Mouse (Mus musculus): ENCODE measurements around the gene Srl. TPM values are rescaled to one million over a fixed set of nuclear protein-coding genes. Genes with fewer than 3 reads are reported as not detected.
"Not testable (repeated sequence)": the region's sequence is repeated elsewhere in the genome, so short reads cannot be mapped to it uniquely, and the experiment has no call there.

Gene Srl
- total and polyA plus RNA-seq, 2 experiments from 2014 or later = 11.6 to 34.4 TPM

DNA sequence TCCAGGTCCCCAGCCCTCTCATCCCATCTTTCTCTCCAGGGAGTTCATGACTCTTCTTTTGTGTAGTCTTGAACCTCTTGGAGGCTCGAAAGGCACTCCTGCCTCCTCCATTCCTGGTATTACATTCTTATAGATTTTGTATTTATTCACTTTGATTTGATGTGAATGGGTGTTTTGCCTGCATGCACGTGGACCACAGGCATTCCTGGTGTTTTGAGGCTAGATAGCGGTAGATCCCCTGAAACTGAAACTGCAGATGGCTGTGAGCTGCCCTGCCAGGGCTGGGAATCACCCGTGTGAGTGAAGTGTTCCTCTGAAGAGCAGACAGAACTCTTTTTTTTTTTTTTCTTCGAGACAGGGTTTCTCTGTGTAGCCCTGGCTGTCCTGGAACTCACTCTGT is 42.8 kb upstream of the Srl start:
- H3K4me3 ChIP-seq (ENCODE audit: low read depth, low read length) = no peak overlapping the region
- 76% methylated on average over 5 of the region's 5 CpGs for WGBS
- ATAC-seq (ENCODE audit: low FRiP score) (no peak), DNase-seq (ENCODE audit: low spot score) (no peak)
- no peak overlapping the region for H3K27ac ChIP-seq (ENCODE audit: low read depth, low read length)
- H3K4me2 ChIP-seq (ENCODE audit: low read depth, low read length, poor library complexity, severe bottlenecking) = no peak overlapping the region
- no peaks in the 10 kb centered on the region for H3K9me3 ChIP-seq (ENCODE audit: low read length)
- H3K36me3 ChIP-seq (ENCODE audit: insufficient read depth, low read length) = no peaks in the 10 kb centered on the region
- no peak for TF ChIP-seq CTCF (IDR thresholded peaks at IDR 0.05)
- no peak overlapping the region for H3K9ac ChIP-seq (replicated peaks; ENCODE audit: low read length, poor library complexity, severe bottlenecking)
- H3K4me1 ChIP-seq (ENCODE audit: insufficient read depth, low read length) = no peaks in the 10 kb centered on the region
- no peaks in the 10 kb centered on the region for H3K27me3 ChIP-seq (ENCODE audit: insufficient read depth, low read length)

GRCm38 (mm10) chr16:4583807-4584206 is 42.2 kb upstream of the Srl start:
- H3K4me2 ChIP-seq (ENCODE audit: low read depth, low read length, poor library complexity, severe bottlenecking) = no peak overlapping the region
- TF ChIP-seq CTCF (IDR thresholded peaks at IDR 0.05) = no peak
- WGBS = 85% methylated on average over 3 of the region's 3 CpGs

DNA sequence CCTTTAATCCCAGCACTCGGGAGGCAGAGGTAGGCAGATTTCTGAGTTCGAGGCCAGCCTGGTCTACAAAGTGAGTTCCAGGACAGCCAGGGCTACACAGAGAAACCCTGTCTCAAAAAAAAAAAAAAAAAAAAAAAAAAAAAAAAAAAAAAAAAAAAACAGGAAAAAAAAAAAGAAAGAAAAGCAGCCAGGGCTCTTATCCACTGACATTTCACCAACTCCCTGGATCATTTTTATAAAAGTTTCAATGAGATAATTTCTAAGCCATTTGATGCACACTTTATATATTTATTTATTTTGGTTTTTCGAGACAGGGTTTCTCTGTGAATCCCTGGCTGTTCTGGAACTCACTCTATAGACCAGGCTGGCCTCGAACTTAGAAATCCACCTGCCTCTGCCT is 39.6 kb upstream of the Srl start:
- not testable (repeated sequence) for H3K4me1 ChIP-seq (ENCODE audit: insufficient read depth, low read length); DNase-seq (ENCODE audit: low spot score); H3K9me3 ChIP-seq (ENCODE audit: low read length); H3K4me3 ChIP-seq (ENCODE audit: low read depth, low read length); ATAC-seq (ENCODE audit: low FRiP score); H3K4me2 ChIP-seq (ENCODE audit: low read depth, low read length, poor library complexity, severe bottlenecking); H3K27ac ChIP-seq (ENCODE audit: low read depth, low read length); H3K9ac ChIP-seq (replicated peaks; ENCODE audit: low read length, poor library complexity, severe bottlenecking); H3K27me3 ChIP-seq (ENCODE audit: insufficient read depth, low read length); H3K36me3 ChIP-seq (ENCODE audit: insufficient read depth, low read length)
- 87% methylated on average over 4 of the region's 4 CpGs for WGBS

More at GRCm38 (mm10) chr16:4583807-4584206, 42.2 kb upstream of the Srl start:
- Histone ChIP-seq H3K9ac (replicated peaks; ENCODE audit: low read length, poor library complexity, severe bottlenecking) (no peak overlapping the region), H3K4me1 (ENCODE audit: insufficient read depth, low read length) (no peaks in the 10 kb centered on the region), H3K36me3 (ENCODE audit: insufficient read depth, low read length) (no peaks in the 10 kb centered on the region), H3K27me3 (ENCODE audit: insufficient read depth, low read length) (no peaks in the 10 kb centered on the region), H3K9me3 (ENCODE audit: low read length) (no peaks in the 10 kb centered on the region), H3K4me3 (ENCODE audit: low read depth, low read length) (no peak overlapping the region), H3K27ac (ENCODE audit: low read depth, low read length) (no peak overlapping the region)
- ATAC-seq (ENCODE audit: low FRiP score) = no peak
- no peak for DNase-seq (ENCODE audit: low spot score)

DNA sequence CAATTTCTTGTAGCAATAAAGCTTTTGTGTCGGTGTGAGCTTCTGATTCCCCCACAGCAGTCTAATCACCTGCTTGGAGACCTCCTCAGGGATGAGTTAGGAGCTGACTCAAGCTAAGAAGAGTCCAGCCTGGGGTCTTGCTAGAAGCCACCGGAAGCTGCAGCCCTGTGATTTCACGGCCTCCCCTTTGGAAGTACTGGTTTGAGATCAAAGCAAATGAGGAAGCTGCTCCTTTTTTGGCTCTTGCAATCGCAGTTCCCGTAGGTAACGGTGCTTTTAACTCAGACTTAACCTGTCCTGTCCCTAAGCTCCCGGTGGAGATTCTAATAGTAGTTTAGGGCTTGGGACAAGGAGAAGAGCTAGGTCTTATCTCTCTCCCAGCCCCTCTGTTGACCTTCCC is 37.0 kb upstream of the Srl start:
- Histone ChIP-seq H3K27ac (ENCODE audit: low read depth, low read length) (no peak overlapping the region), H3K4me2 (ENCODE audit: low read depth, low read length, poor library complexity, severe bottlenecking) (no peak overlapping the region), H3K4me3 (ENCODE audit: low read depth, low read length) (no peak overlapping the region), H3K27me3 (ENCODE audit: insufficient read depth, low read length) (no peaks in the 10 kb centered on the region), H3K36me3 (ENCODE audit: insufficient read depth, low read length) (no peaks in the 10 kb centered on the region), H3K9ac (replicated peaks; ENCODE audit: low read length, poor library complexity, severe bottlenecking) (no peak overlapping the region), H3K9me3 (ENCODE audit: low read length) (no peaks in the 10 kb centered on the region), H3K4me1 (ENCODE audit: insufficient read depth, low read length) (no peaks in the 10 kb centered on the region)
- TF ChIP-seq CTCF (IDR thresholded peaks at IDR 0.05) = no peak
- WGBS = 72% methylated on average over 7 of the region's 7 CpGs
- ATAC-seq (ENCODE audit: low FRiP score) (no peak), DNase-seq (ENCODE audit: low spot score) (no peak)

- 50% methylated on average over 2 of the region's 2 CpGs for WGBS
- Histone ChIP-seq H3K4me2 (ENCODE audit: low read depth, low read length, poor library complexity, severe bottlenecking) (no peak overlapping the region), H3K27ac (ENCODE audit: low read depth, low read length) (no peak overlapping the region), H3K9me3 (ENCODE audit: low read length) (no peaks in the 10 kb centered on the region), H3K4me1 (ENCODE audit: insufficient read depth, low read length) (no peaks in the 10 kb centered on the region), H3K4me3 (ENCODE audit: low read depth, low read length) (no peak overlapping the region), H3K27me3 (ENCODE audit: insufficient read depth, low read length) (no peaks in the 10 kb centered on the region), H3K36me3 (ENCODE audit: insufficient read depth, low read length) (no peaks in the 10 kb centered on the region), H3K9ac (replicated peaks; ENCODE audit: low read length, poor library complexity, severe bottlenecking) (no peak overlapping the region)
- ATAC-seq (ENCODE audit: low FRiP score) = no peak
- no peak for DNase-seq (ENCODE audit: low spot score)
- TF ChIP-seq CTCF (IDR thresholded peaks at IDR 0.05) = no peak
Observed at GRCm38 (mm10) chr16:4576873-4577272, 35.3 kb upstream of the Srl start.

DNA sequence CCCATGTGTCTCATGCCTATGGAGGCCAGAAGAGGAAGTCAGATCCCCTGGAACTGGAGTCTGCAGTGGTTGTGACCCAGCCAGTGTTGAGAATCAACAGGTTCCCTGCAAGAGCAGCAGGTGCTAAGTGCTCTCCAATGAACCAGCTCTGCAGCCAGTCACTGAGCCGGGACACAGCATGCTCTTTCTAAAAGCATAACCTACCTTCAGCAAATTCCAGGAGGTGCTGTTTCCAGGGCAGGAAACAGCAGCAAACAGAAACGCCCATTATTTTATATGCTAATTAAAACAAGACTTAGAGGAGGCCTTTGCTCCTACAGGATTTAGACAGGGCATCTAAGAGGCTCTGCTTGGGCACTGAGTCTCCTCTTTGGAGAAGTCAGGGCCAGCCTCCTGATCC is 34.4 kb upstream of the Srl start:
- 53% methylated on average over 2 of the region's 2 CpGs for whole genome bisulfite sequencing
- TF ChIP-seq CTCF (IDR thresholded peaks at IDR 0.05) = no peak
- H3K4me1 ChIP-seq (ENCODE audit: insufficient read depth, low read length) = no peaks in the 10 kb centered on the region
- DNase-seq (ENCODE audit: low spot score) (no peak), ATAC-seq (ENCODE audit: low FRiP score) (no peak)
- H3K27me3 ChIP-seq (ENCODE audit: insufficient read depth, low read length) = no peaks in the 10 kb centered on the region
- no peak overlapping the region for H3K4me3 ChIP-seq (ENCODE audit: low read depth, low read length)
- H3K9me3 ChIP-seq (ENCODE audit: low read length) = no peaks in the 10 kb centered on the region
- no peak overlapping the region for H3K9ac ChIP-seq (replicated peaks; ENCODE audit: low read length, poor library complexity, severe bottlenecking)
- no peak overlapping the region for H3K27ac ChIP-seq (ENCODE audit: low read depth, low read length)
- no peaks in the 10 kb centered on the region for H3K36me3 ChIP-seq (ENCODE audit: insufficient read depth, low read length)
- H3K4me2 ChIP-seq (ENCODE audit: low read depth, low read length, poor library complexity, severe bottlenecking) = no peak overlapping the region

Data from midbrain, postnatal 0 days (tissue).